Mouse (Mus musculus) neural tube, embryonic 11.5 days (tissue): ENCODE data around the gene Spast. TPM values are rescaled to one million over a fixed set of nuclear protein-coding genes. Genes with fewer than 3 reads are reported as not detected.
A peak's percentile ranks its signal among the peaks of the same experiment; 100 is the strongest.

Experiments
- ATAC-seq: fragments of 200-750 bp; cut with Nextera tagmentation; 2 replicates; pipeline ENCODE4 v1.8.0; 2017; ENCODE audit warnings: moderate number of reproducible peaks, mild to moderate bottlenecking, moderate TSS enrichment, moderate library complexity; ENCODE audit not compliant: insufficient read depth, low FRiP score, low TSS enrichment
- DNase-seq: peaks from one replicate; pipeline ENCODE4 v3.0.0-alpha.2; 2015; ENCODE audit warnings: low spot score
- H3K27ac ChIP-seq: fragments of 300-500 bp; sonication (generic); 2 replicates; pipeline ENCODE4 v1.5.1; 2014; ENCODE audit warnings: low read depth, mild to moderate bottlenecking, low read length
- H3K27me3 ChIP-seq: fragments of 300-500 bp; sonication (generic); 2 replicates; pipeline ENCODE4 v1.6.1; 2014; ENCODE audit warnings: mild to moderate bottlenecking, low read length, mixed read lengths; ENCODE audit not compliant: control insufficient read depth, insufficient read depth
- H3K36me3 ChIP-seq: fragments of 300-500 bp; sonication (generic); 2 replicates; pipeline ENCODE4 v1.6.1; 2014; ENCODE audit warnings: mild to moderate bottlenecking, low read length, moderate library complexity, mixed read lengths; ENCODE audit not compliant: control insufficient read depth, insufficient read depth
- H3K4me1 ChIP-seq: fragments of 300-500 bp; sonication (generic); 2 replicates; pipeline ENCODE4 v1.6.1; 2014; ENCODE audit warnings: low read length, mixed read lengths; ENCODE audit not compliant: control insufficient read depth, insufficient read depth
- H3K4me2 ChIP-seq: fragments of 300-500 bp; sonication (generic); 2 replicates; pipeline ENCODE4 v1.6.1; 2014; ENCODE audit warnings: low read depth, mild to moderate bottlenecking, moderate library complexity
- H3K4me3 ChIP-seq: fragments of 300-500 bp; sonication (generic); 2 replicates; pipeline ENCODE4 v1.5.1; 2014; ENCODE audit warnings: low read depth, low read length
- H3K9ac ChIP-seq: fragments of 300-500 bp; sonication (generic); 2 replicates; pipeline ENCODE4 v1.6.1; 2014; ENCODE audit warnings: mild to moderate bottlenecking, low read length
- H3K9me3 ChIP-seq: fragments of 300-500 bp; sonication (generic); 2 replicates; pipeline ENCODE4 v1.6.1; 2016; ENCODE audit warnings: low read length; ENCODE audit not compliant: control insufficient read depth
- WGBS: fragments of 180-500 bp; shearing (Covaris S2); extraction: QIAGEN DNeasy Blood & Tissue Kit; methylation state at CpG from one replicate; pipeline ENCODE4 v1.1.7; 2014; 5-methylcytosine and 5-hydroxymethylcytosine counted together
- polyA plus RNA-seq: library from polyadenylated mRNA; unstranded; fragments of >200 nt; fragmentation: Nextera tagmentation; extraction: Ambion mirVana; gene quantifications from 2 replicates; pipeline ENCODE4 v1.2.1, GENCODE M21; 2014

Gene Spast
- 48.9 and 49.3 TPM in 2 replicates for polyA plus RNA-seq

- peak within 1 kb of the TSS; percentile 97 for H3K4me3 ChIP-seq
- DNase-seq (peak; percentile 72), ATAC-seq (peak; percentile 77)
- H3K4me1 ChIP-seq: peaks cover 11% of the 10 kb centered on the region; the same call in 1 of the 2 replicates
- peak within 1 kb of the TSS; percentile 97 for H3K9ac ChIP-seq
- H3K4me2 ChIP-seq: peak within 1 kb of the TSS; percentile 60
- peak within 1 kb of the TSS; percentile 97 for H3K27ac ChIP-seq
- no peaks in the 10 kb centered on the region for H3K36me3 ChIP-seq
- no peaks in the 10 kb centered on the region for H3K27me3 ChIP-seq
- WGBS: under 1% methylated on average over 48 of the region's 90 CpGs
- H3K9me3 ChIP-seq: no peaks in the 10 kb centered on the region
Observed at GRCm38 (mm10) chr17:74338937-74339804, at the start of gene Spast. Gene Spast, plus strand, starts transcription at chr17:74338987.

- Histone ChIP-seq H3K27me3 (no peaks in the 10 kb centered on the region), H3K4me1 (peaks cover 6% of the 10 kb centered on the region; the same call in 1 of the 2 replicates), H3K4me3 (no peak overlapping the region), H3K36me3 (no peaks in the 10 kb centered on the region), H3K9ac (no peak overlapping the region), H3K4me2 (no peak overlapping the region), H3K27ac (no peak overlapping the region), H3K9me3 (no peaks in the 10 kb centered on the region)
- 84% methylated on average over 3 of the region's 3 CpGs for WGBS
- DNase-seq: no peak
- ATAC-seq: no peak
Observed at GRCm38 (mm10) chr17:74290198-74290597, 48.6 kb upstream of the Spast start.

GRCm38 (mm10) chr17:74290869-74291268, 47.9 kb upstream of the Spast start:
- no peaks in the 10 kb centered on the region for H3K27me3 ChIP-seq
- no peak overlapping the region for H3K27ac ChIP-seq
- ATAC-seq (no peak), DNase-seq (no peak)
- H3K4me3 ChIP-seq: no peak overlapping the region
- no peaks in the 10 kb centered on the region for H3K36me3 ChIP-seq
- no peak overlapping the region for H3K4me2 ChIP-seq
- H3K9me3 ChIP-seq: no peaks in the 10 kb centered on the region
- H3K4me1 ChIP-seq: peaks cover 6% of the 10 kb centered on the region; the same call in 1 of the 2 replicates
- no peak overlapping the region for H3K9ac ChIP-seq

GRCm38 (mm10) chr17:74291640-74292361, 47.0 kb upstream of the Spast start:
- Histone ChIP-seq H3K27me3 (no peaks in the 10 kb centered on the region), H3K27ac (no peak overlapping the region), H3K4me2 (no peak overlapping the region), H3K9me3 (no peaks in the 10 kb centered on the region), H3K4me1 (peaks cover 10% of the 10 kb centered on the region; the same call in 1 of the 2 replicates), H3K4me3 (no peak overlapping the region), H3K9ac (no peak overlapping the region), H3K36me3 (no peaks in the 10 kb centered on the region)
- DNase-seq (no peak), ATAC-seq (no peak)
- WGBS: 85% methylated on average over 4 of the region's 4 CpGs

GRCm38 (mm10) chr17:74293687-74294425, 44.9 kb upstream of the Spast start:
- peaks cover 10% of the 10 kb centered on the region; the same call in 1 of the 2 replicates for H3K4me1 ChIP-seq
- H3K9me3 ChIP-seq: no peaks in the 10 kb centered on the region
- H3K27ac ChIP-seq: peak overlapping the region; percentile 94
- H3K9ac ChIP-seq: peak overlapping the region; percentile 95
- ATAC-seq: no peak
- H3K4me3 ChIP-seq: peak overlapping the region; percentile 97
- 2% methylated on average over 18 of the region's 18 CpGs for WGBS
- no peaks in the 10 kb centered on the region for H3K36me3 ChIP-seq
- DNase-seq: peak; percentile 65
- no peaks in the 10 kb centered on the region for H3K27me3 ChIP-seq
- peak overlapping the region; percentile 77 for H3K4me2 ChIP-seq

GRCm38 (mm10) chr17:74294426-74295025, 44.3 kb upstream of the Spast start:
- Histone ChIP-seq H3K4me3 (peak overlapping the region; percentile 97), H3K36me3 (peaks cover 2% of the 10 kb centered on the region; the same call in 1 of the 2 replicates), H3K4me1 (peaks cover 10% of the 10 kb centered on the region; the same call in 1 of the 2 replicates), H3K27ac (peak overlapping the region; percentile 94), H3K9ac (peak overlapping the region; percentile 95), H3K9me3 (no peaks in the 10 kb centered on the region), H3K4me2 (peak overlapping the region; percentile 77), H3K27me3 (no peaks in the 10 kb centered on the region)
- peak; percentile 80 for DNase-seq
- whole genome bisulfite sequencing: 0% methylated on average over 33 of the region's 80 CpGs
- peak; percentile 66 for ATAC-seq

GRCm38 (mm10) chr17:74295026-74295970, 43.5 kb upstream of the Spast start, which contains the start of gene Memo1:
Gene Memo1, minus strand, starts transcription at chr17:74295521.
- Histone ChIP-seq H3K9ac (peak within 1 kb of the TSS; percentile 95), H3K4me2 (peak within 1 kb of the TSS; percentile 77), H3K27ac (peak within 1 kb of the TSS; percentile 94), H3K4me3 (peak within 1 kb of the TSS; percentile 97), H3K36me3 (peaks cover 2% of the 10 kb centered on the region), H3K9me3 (no peaks in the 10 kb centered on the region), H3K27me3 (no peaks in the 10 kb centered on the region), H3K4me1 (peaks cover 10% of the 10 kb centered on the region; the same call in 1 of the 2 replicates)
- peak; percentile 89 for ATAC-seq
- 0% methylated on average over 26 of the region's 110 CpGs for WGBS
- DNase-seq: peak; percentile 90
